25 mouse cellular contexts compared by ENCODE assay signal in the genomic region with DNA sequence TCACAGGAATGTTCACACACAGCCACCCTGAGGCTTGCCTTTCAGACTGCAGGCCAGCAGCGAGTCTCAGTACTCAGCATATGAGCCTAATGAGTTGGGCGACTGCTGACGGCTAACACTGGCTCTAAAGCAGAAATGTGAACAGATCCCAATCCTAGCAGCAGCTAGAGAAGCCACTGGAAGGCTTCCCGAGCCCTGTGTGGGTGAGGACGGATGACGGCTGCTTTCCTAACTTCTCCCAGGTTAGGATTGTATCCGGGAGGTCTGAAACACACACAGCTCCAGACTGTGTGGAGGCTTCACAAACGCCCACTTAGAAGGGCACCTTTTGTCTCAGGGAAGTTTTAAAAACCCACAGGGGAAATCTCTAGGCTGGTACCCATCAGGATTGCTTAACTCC.
DNase-seq lines count a peak whose midpoint lies in the region; ATAC-seq lines count a peak whose summit lies in the region.
"Had no signal": no experiment of that assay in that cellular context is flagged by ENCODE, and none has a peak within 500 bp of the region (broad histone marks: within the 10 kb centered on the region; RNA-seq: fewer than 3 reads in every experiment).

No protein-coding gene starts in this region.

- no peak overlapping the region for H3K4me3 ChIP-seq in midbrain, embryonic 15.5 days
- H3K4me3 ChIP-seq: erythroblast, embryonic 14.5 days; heart, embryonic 13.5 days; hindbrain, embryonic 15.5 days; kidney, embryonic 15.5 days; limb, embryonic 12.5 days; myocyte; neural tube, embryonic 13.5 days had no signal

- H3K4me1 ChIP-seq in midbrain, embryonic 15.5 days, result peaks cover 4% of the 10 kb centered on the region; the same call in 1 of the 2 replicates
- H3K4me1 ChIP-seq: kidney, embryonic 15.5 days had no signal

- no peak overlapping the region for H3K27ac ChIP-seq in midbrain, embryonic 15.5 days
- H3K27ac ChIP-seq: heart, embryonic 13.5 days; hindbrain, embryonic 15.5 days; kidney, embryonic 15.5 days; limb, embryonic 12.5 days; neural tube, embryonic 13.5 days had no signal

- no peak overlapping the region for H3K4me2 ChIP-seq in midbrain, embryonic 15.5 days
- H3K4me2 ChIP-seq: heart, embryonic 13.5 days; hindbrain, embryonic 15.5 days; kidney, embryonic 15.5 days; limb, embryonic 12.5 days; midbrain, embryonic 11.5 days; neural tube, embryonic 13.5 days had no signal

- H3K9me3 ChIP-seq in midbrain, embryonic 15.5 days, result no peaks in the 10 kb centered on the region
- H3K9me3 ChIP-seq: heart, embryonic 13.5 days; hindbrain, embryonic 15.5 days; kidney, embryonic 15.5 days; neural tube, embryonic 13.5 days had no signal

- ATAC-seq in midbrain, embryonic 15.5 days (replicated peaks), result no peak
- ATAC-seq: forebrain, embryonic 16.5 days; liver, postnatal 0 days had no signal

- peak; percentile 58 for DNase-seq in layer of hippocampus, adult 9-11 months
- DNase-seq in layer of hippocampus, postnatal 14 days (ENCODE audit: low spot score in 2 of 2), result no peak
- peak; percentile 71 for DNase-seq in right cerebral cortex, adult 18-20 months
- no peak for DNase-seq in right cerebral cortex, postnatal 4 days
- peak; percentile 17 for DNase-seq in right cerebral cortex, postnatal 14 days
- DNase-seq: adrenal gland, postnatal 25 days; B cell, adult 2 months; cerebellum, adult 18-20 months; cerebellum, postnatal 14 days; gastrocnemius, postnatal 10 days; heart, postnatal 10 days; kidney, adult 18-20 months; kidney, postnatal 25 days; liver, postnatal 0 days; lung, postnatal 36 days had no signal

- H3K9ac ChIP-seq in midbrain, embryonic 15.5 days, result no peak overlapping the region
- H3K9ac ChIP-seq: heart, embryonic 13.5 days; hindbrain, embryonic 15.5 days; kidney, embryonic 15.5 days; limb, embryonic 12.5 days; liver, postnatal 0 days; neural tube, embryonic 13.5 days had no signal

- no peaks in the 10 kb centered on the region for H3K27me3 ChIP-seq in midbrain, embryonic 15.5 days (replicated peaks)
- H3K27me3 ChIP-seq: heart, embryonic 13.5 days; hindbrain, embryonic 15.5 days; kidney, embryonic 15.5 days; limb, embryonic 12.5 days; neural tube, embryonic 13.5 days had no signal

- 90% methylated on average over 8 of the region's 8 CpGs for WGBS in midbrain, embryonic 15.5 days

- peaks cover 37% of the 10 kb centered on the region for H3K36me3 ChIP-seq in midbrain, embryonic 15.5 days (replicated peaks)

Comparison
In these comparisons a context has a peak if more than half of its experiments do, and no peak if none do; other contexts are left out.
1. DNase-seq: peak in layer of hippocampus, adult 9-11 months (single experiment), right cerebral cortex, adult 18-20 months (single experiment) and right cerebral cortex, postnatal 14 days (single experiment); none in layer of hippocampus, postnatal 14 days (0 of 2) and right cerebral cortex, postnatal 4 days (single experiment).